Mouse (Mus musculus): Measurements from ENCODE around the gene Clec9a. TPM values are rescaled to one million over a fixed set of nuclear protein-coding genes. Genes with fewer than 3 reads are reported as not detected.

Gene Clec9a
- polyA plus RNA-seq, 1 experiment from 2014 or later, result 0.35 TPM

DNA sequence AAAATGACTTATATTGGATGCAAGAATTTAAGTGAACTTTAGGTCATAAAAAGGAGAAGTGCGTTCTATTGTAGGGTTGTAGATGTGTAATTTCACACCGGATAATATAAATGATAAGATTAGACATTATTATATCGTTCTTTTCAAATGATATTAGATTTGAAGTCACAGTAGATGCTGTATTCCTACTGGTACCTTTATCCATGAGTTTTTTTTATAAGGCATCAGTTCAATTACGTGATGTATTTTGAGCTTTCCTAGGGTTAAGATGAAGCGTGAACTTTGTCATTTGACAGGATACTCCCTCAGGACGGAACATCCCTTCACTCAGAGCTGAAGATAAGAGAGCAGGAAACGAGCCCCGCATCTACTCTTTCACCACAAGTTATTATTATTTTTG is 11.7 kb upstream of the Clec9a start, which contains the start of gene Clec1b:
Clec1b (plus strand) TSS at position 301 of the 400 bp plus-strand sequence.
- Histone ChIP-seq H3K4me3 (no peak within 1 kb of the TSS), H3K9ac (no peak within 1 kb of the TSS), H3K27ac (no peak within 1 kb of the TSS), H3K27me3 (replicated peaks) (no peaks in the 10 kb centered on the region), H3K9me3 (no peaks in the 10 kb centered on the region), H3K36me3 (replicated peaks) (no peaks in the 10 kb centered on the region), H3K4me1 (no peaks in the 10 kb centered on the region), H3K4me2 (no peak within 1 kb of the TSS)
- WGBS, result 85% methylated on average over 8 of the region's 8 CpGs
- ATAC-seq (replicated peaks), result no peak

DNA sequence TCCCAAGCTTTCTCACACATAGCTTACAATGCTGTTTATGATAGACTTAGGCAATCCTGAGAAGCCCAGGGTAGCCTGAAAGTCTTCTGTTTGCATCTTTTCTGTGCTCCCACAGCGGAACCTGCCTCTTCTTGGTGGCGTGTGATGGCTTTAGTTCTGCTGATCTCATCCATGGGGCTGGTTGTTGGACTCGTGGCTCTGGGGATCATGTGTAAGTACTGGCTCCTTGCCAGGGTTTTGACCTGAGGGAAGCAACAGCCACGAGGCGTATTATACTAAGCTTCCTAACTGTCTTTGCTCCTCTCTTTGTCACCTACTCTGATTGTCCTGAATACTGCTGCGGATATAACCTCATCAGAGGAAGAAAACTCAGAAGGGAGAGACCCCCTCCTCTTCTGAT is 8.7 kb upstream of the Clec9a start:
- H3K27me3 ChIP-seq (replicated peaks), result no peaks in the 10 kb centered on the region

DNA sequence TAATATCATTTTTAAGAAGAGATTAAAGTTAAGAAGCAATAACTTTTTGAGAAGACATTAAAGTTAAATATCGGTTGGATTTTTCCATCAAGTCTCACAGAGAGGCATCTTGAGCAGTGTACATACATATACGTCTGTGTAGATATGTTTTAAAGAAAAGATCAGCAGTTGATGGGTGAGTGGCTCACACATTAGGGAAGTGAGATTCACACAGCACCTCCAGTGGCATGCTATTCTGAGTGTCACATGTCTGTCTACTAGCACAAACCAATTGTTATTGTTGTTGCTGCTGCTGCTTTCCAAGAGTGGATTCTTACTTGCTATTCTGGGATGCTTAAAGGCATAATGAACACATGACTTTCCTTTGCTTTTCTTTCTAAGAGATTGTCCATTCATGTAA is 6.3 kb upstream of the Clec9a start:
- Histone ChIP-seq H3K9ac (no peak overlapping the region), H3K4me3 (no peak overlapping the region), H3K9me3 (no peaks in the 10 kb centered on the region), H3K36me3 (replicated peaks) (no peaks in the 10 kb centered on the region), H3K27me3 (replicated peaks) (no peaks in the 10 kb centered on the region), H3K27ac (no peak overlapping the region), H3K4me2 (no peak overlapping the region), H3K4me1 (no peaks in the 10 kb centered on the region)
- ATAC-seq (replicated peaks), result no peak
- 96% methylated on average over 2 of the region's 2 CpGs for WGBS

More for the DNA sequence above, 8.7 kb upstream of the Clec9a start:
- Histone ChIP-seq H3K4me2 (no peak overlapping the region), H3K4me3 (no peak overlapping the region), H3K27ac (no peak overlapping the region), H3K9me3 (no peaks in the 10 kb centered on the region), H3K4me1 (no peaks in the 10 kb centered on the region), H3K36me3 (replicated peaks) (no peaks in the 10 kb centered on the region), H3K9ac (no peak overlapping the region)
- 58% methylated on average over 6 of the region's 6 CpGs for WGBS
- no peak for ATAC-seq (replicated peaks)

DNA sequence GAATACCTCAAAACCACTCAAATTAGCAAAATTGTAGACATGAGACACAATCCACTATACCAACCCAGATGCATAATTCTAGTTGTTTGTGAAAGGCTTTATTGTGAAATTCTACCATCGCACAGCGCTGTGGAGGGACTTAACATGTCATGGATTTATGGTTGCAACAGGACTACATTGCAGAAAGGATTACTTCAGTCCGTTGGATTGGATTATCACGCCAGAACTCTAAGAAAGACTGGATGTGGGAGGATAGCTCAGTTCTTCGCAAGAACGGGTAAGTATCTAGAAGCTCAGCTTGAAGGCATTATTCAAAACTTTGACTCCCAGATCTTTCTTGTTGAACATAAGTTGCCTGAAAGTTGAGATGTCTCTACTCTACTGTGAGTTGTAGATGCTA is 5.3 kb upstream of the Clec9a start:
- 39% methylated on average over 6 of the region's 6 CpGs for WGBS
- no peak overlapping the region for H3K4me3 ChIP-seq
- H3K27me3 ChIP-seq (replicated peaks), result no peaks in the 10 kb centered on the region
- no peaks in the 10 kb centered on the region for H3K9me3 ChIP-seq
- H3K9ac ChIP-seq, result no peak overlapping the region
- H3K27ac ChIP-seq, result no peak overlapping the region
- H3K36me3 ChIP-seq (replicated peaks), result no peaks in the 10 kb centered on the region
- ATAC-seq (replicated peaks), result no peak
- H3K4me2 ChIP-seq, result no peak overlapping the region
- no peaks in the 10 kb centered on the region for H3K4me1 ChIP-seq

DNA sequence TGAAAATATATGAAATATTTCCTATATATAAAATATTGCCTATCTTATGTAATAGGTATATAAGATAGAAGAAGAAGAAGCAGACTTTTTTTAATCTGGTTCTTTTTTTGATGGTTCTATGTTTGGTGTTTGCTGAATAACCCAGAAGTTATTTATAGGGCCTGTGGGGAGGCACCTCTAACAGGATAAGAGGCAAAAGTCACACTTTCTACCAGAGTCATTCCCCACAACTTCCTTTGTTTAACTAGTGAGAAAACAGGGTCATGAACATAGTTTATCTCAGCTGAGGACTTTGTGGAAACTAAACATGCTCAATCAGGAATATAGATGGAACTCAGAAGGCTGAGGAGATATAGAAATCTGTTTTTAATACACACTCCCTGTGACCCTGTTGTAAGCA is 2.7 kb upstream of the Clec9a start:
- Histone ChIP-seq H3K27me3 (replicated peaks) (no peaks in the 10 kb centered on the region), H3K4me2 (no peak overlapping the region), H3K4me3 (no peak overlapping the region), H3K27ac (no peak overlapping the region), H3K36me3 (replicated peaks) (no peaks in the 10 kb centered on the region), H3K9me3 (no peaks in the 10 kb centered on the region), H3K4me1 (no peaks in the 10 kb centered on the region), H3K9ac (no peak overlapping the region)
- no peak for ATAC-seq (replicated peaks)

DNA sequence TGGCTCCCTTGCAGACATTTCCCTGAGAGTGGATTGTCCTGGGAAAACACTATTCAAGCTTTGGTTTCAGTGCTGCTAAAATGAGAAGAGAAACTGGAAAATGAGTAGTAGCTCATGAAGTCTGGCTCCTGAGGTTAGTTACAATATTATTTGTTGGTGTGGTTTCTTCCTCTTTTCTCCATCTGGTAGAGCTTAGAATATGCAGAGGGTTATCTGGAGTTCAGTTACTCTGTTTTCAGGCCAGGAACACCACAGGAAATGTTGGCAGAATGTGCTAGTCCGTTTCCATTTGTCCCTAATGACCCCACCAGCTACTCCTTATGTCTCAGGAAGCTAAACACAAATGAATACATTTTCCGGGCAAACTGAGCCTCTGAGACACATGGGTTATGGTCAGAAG is 1.3 kb upstream of the Clec9a start:
- Histone ChIP-seq H3K9ac (no peak overlapping the region), H3K4me3 (no peak overlapping the region), H3K9me3 (no peaks in the 10 kb centered on the region), H3K4me1 (no peaks in the 10 kb centered on the region), H3K27me3 (replicated peaks) (no peaks in the 10 kb centered on the region), H3K4me2 (no peak overlapping the region), H3K36me3 (replicated peaks) (no peaks in the 10 kb centered on the region), H3K27ac (no peak overlapping the region)
- no peak for ATAC-seq (replicated peaks)
- WGBS, result 59% methylated on average over 2 of the region's 2 CpGs

DNA sequence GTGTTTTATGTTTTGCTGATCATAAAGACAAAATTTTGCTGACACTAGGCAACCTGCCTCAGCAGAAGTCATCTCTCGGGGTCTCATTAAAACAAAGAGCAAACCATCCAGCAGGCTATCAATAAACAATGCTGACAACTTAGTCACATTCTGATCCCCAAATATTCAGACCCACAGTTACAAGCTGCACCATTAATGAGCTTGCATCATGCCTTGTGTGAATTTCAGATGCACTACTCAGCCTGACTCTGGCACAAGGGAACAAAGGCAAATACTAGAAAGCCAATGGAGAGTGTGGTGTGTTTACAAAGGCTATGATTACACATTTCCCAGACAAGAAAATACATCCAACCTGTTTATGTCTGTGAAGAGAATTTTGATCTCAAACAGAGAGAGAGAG is 5.5 kb downstream of the Clec9a start:
- Histone ChIP-seq H3K9ac (no peak overlapping the region), H3K4me2 (no peak overlapping the region), H3K4me1 (no peaks in the 10 kb centered on the region), H3K27ac (no peak overlapping the region), H3K27me3 (replicated peaks) (no peaks in the 10 kb centered on the region), H3K36me3 (replicated peaks) (no peaks in the 10 kb centered on the region), H3K4me3 (no peak overlapping the region), H3K9me3 (no peaks in the 10 kb centered on the region)
- peak; percentile 88 for ATAC-seq (replicated peaks)
- 57% methylated on average over 1 of the region's 1 CpGs for WGBS

DNA sequence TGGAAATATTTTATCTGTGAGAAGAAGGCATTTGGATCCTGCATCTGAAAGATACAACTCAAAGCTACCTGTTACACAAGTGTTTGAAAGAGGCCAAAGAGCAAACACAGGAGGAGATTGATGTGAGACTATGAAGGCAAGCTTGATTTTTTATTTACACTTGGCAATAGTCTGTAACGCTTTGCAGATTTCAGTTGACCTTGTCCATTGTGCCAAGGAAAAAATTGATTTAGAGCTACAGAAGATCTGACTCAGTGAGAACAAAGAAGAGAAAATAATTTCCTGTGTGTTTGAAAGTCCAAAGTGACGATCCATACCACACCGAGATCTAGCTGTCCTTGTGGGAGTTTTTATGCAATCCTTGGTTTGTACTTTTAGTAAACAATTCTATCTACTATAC is 13.6 kb downstream of the Clec9a start:
- Histone ChIP-seq H3K4me1 (no peaks in the 10 kb centered on the region), H3K9ac (no peak overlapping the region), H3K27me3 (replicated peaks) (no peaks in the 10 kb centered on the region), H3K36me3 (replicated peaks) (no peaks in the 10 kb centered on the region), H3K4me3 (no peak overlapping the region), H3K9me3 (no peaks in the 10 kb centered on the region), H3K4me2 (no peak overlapping the region), H3K27ac (no peak overlapping the region)
- no peak for ATAC-seq (replicated peaks)
- 91% methylated on average over 3 of the region's 3 CpGs for WGBS

DNA sequence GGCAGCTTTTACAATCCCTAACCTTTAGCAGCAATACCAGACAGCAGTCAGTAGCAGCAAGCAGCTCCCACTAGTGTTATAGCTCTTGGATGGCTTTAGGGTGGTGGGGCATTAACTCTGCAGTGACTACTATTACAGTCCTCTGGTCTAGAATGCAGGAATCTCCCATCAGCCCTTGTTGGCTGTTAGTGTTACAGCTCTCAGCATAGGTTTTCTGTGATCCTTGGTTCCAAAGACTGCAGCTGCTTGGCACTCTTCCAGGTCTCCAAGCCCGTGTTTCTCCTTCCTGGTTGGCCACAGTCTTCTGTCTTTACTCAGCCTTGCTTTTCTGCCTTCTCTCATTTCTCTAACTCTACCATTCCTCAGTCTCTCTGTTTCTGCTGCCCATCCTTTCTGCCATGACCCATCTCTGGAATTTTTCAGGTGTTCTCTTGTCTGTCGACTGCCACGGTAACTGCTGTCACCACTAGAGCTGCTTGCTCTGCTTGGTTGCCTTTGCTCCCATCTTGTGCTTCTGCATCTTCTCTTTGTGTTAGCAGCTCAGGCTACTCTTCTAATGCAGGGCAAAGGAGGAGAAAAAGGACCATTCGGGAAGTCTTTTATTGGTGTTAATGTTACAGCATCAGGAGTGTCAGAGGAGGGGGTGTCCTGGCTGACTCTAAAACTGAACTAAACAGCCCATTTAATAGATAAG is 14.5 kb downstream of the Clec9a start:
- Histone ChIP-seq H3K4me2 (no peak overlapping the region), H3K27ac (no peak overlapping the region), H3K9me3 (no peaks in the 10 kb centered on the region), H3K36me3 (replicated peaks) (no peaks in the 10 kb centered on the region), H3K9ac (no peak overlapping the region), H3K4me1 (no peaks in the 10 kb centered on the region), H3K4me3 (no peak overlapping the region), H3K27me3 (replicated peaks) (no peaks in the 10 kb centered on the region)
- peak; percentile 25 for ATAC-seq (replicated peaks)
- WGBS, result 69% methylated on average over 4 of the region's 4 CpGs

DNA sequence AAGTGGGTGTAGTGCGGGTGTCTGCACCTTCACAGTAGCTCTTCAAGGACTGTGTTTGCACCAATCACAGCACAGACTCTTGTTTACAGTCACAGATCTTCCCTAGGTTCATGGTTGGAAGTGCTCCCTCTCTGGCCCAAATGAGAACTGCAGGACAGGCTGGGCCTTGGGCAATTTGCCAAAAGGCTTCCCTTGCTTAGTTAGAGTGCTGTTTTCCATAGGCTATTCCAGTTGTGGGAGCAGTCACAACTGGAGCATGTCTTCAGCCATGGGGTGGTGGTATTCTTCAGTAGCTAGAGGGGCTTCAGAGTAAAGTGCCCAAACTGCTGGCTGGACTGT is 15.0 kb downstream of the Clec9a start:
- Histone ChIP-seq H3K36me3 (replicated peaks) (no peaks in the 10 kb centered on the region), H3K9me3 (no peaks in the 10 kb centered on the region), H3K27me3 (replicated peaks) (no peaks in the 10 kb centered on the region), H3K4me3 (no peak overlapping the region), H3K4me2 (no peak overlapping the region), H3K9ac (no peak overlapping the region), H3K27ac (no peak overlapping the region), H3K4me1 (no peaks in the 10 kb centered on the region)
- WGBS, result 10% methylated on average over 1 of the region's 1 CpGs
- ATAC-seq (replicated peaks), result peak; percentile 88

DNA sequence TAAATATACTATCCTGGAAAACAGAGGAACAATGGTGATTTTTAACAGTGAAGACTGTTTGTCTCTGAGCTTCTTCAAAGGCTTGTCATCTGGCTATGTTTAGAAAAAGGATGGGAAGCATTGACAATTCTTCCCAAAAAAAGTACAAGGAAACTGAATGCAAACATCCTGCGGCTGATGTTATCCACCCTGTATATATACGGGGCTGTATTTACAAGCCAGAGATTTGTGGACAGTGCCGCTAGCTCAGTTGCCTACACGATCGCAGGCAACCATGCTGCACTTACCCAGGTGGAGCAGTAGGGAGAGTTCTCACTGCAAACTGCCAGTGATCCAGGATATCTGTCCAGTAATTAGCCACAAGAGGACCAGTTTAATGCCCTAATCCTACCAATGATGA is 16.6 kb downstream of the Clec9a start:
- H3K9ac ChIP-seq, result no peak overlapping the region
- no peaks in the 10 kb centered on the region for H3K36me3 ChIP-seq (replicated peaks)
- H3K27me3 ChIP-seq (replicated peaks), result no peaks in the 10 kb centered on the region
- no peaks in the 10 kb centered on the region for H3K9me3 ChIP-seq
- H3K4me3 ChIP-seq, result no peak overlapping the region
- H3K27ac ChIP-seq, result 0 out of 2 replicates have a peak overlapping the region, but pooled peaks have one; percentile 34
- ATAC-seq (replicated peaks), result no peak
- no peak overlapping the region for H3K4me2 ChIP-seq
- 76% methylated on average over 5 of the region's 5 CpGs for WGBS
- no peaks in the 10 kb centered on the region for H3K4me1 ChIP-seq

DNA sequence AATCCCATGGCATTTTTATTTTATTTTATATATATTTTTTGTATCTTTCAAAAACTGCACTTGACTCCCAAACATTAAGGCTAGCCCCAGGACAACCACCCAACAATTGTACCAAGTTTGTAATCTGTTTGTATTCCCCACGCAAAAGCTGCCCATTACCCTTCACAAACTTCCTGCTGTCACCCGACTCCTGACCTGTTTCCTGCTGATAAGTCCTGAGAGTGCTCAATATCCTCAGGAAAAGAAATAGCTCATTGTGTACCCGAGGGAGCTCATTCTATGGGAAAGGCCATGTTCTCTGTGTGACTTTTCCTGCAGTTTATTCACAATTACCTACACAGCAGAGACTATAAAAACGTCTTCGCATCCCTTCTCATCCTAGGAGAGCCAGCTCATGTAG is 17.1 kb downstream of the Clec9a start:
- Histone ChIP-seq H3K4me1 (no peaks in the 10 kb centered on the region), H3K9me3 (no peaks in the 10 kb centered on the region), H3K4me2 (no peak overlapping the region), H3K27ac (no peak overlapping the region), H3K27me3 (replicated peaks) (no peaks in the 10 kb centered on the region), H3K36me3 (replicated peaks) (no peaks in the 10 kb centered on the region), H3K4me3 (no peak overlapping the region), H3K9ac (no peak overlapping the region)
- 45% methylated on average over 5 of the region's 5 CpGs for WGBS
- no peak for ATAC-seq (replicated peaks)

DNA sequence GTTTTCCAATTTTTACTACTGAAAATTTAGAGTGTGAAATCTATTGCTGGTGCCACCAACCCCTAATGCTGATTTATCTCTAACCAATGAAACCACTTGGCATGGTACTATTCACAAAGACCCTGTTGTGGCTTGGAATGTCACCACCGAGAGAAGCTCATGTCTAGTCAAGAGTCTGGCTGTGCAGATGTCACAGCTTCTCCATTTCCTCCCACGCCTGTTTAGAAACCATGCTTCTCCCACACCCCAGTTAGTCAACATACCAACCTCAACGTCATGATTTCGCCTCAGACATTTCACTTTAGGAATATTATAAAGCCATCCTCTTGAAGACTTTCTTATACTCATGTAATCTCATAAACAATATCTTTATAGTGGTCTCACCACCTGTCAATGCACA is 18.6 kb downstream of the Clec9a start:
- Histone ChIP-seq H3K4me3 (no peak overlapping the region), H3K4me2 (no peak overlapping the region), H3K27ac (no peak overlapping the region), H3K27me3 (replicated peaks) (no peaks in the 10 kb centered on the region), H3K9me3 (no peaks in the 10 kb centered on the region), H3K36me3 (replicated peaks) (no peaks in the 10 kb centered on the region), H3K9ac (no peak overlapping the region), H3K4me1 (no peaks in the 10 kb centered on the region)
- 85% methylated on average over 4 of the region's 4 CpGs for WGBS
- ATAC-seq (replicated peaks), result no peak
